Mouse (Mus musculus) embryonic facial prominence, embryonic 14.5 days (tissue): ENCODE measurements around the gene Dusp9. TPM values are rescaled to one million over a fixed set of nuclear protein-coding genes. Genes with fewer than 3 reads are reported as not detected.

Source experiments
- ATAC-seq: fragments of 200-750 bp; cut with Nextera tagmentation; 2 replicates; pipeline ENCODE4 v1.8.0; 2017; ENCODE audit warnings: low read depth, moderate number of reproducible peaks, moderate TSS enrichment
- DNase-seq: peaks from one replicate; pipeline ENCODE4 v3.0.0-alpha.2; 2015; ENCODE audit warnings: low spot score
- H3K27ac ChIP-seq: fragments of 300-500 bp; sonication (generic); replicated peaks from 2 replicates; pipeline ENCODE4 v1.5.1; 2014; ENCODE audit warnings: low read depth, mild to moderate bottlenecking, low read length, moderate library complexity
- H3K27me3 ChIP-seq: fragments of 300-500 bp; sonication (generic); replicated peaks from 2 replicates; pipeline ENCODE4 v1.6.1; 2014; ENCODE audit warnings: low read length; ENCODE audit not compliant: control insufficient read depth, insufficient read depth
- H3K36me3 ChIP-seq: fragments of 300-500 bp; sonication (generic); 2 replicates; pipeline ENCODE4 v1.6.1; 2014; ENCODE audit warnings: low read length, mixed read lengths; ENCODE audit not compliant: control insufficient read depth, insufficient read depth
- H3K4me1 ChIP-seq: fragments of 300-500 bp; sonication (generic); 2 replicates; pipeline ENCODE4 v1.6.1; 2014; ENCODE audit warnings: antibody characterized with exemption, low read length; ENCODE audit not compliant: control insufficient read depth, insufficient read depth
- H3K4me2 ChIP-seq: fragments of 300-500 bp; sonication (generic); 2 replicates; pipeline ENCODE4 v1.6.1; 2014; ENCODE audit warnings: low read depth, mild to moderate bottlenecking, low read length, moderate library complexity, mixed read lengths
- H3K4me3 ChIP-seq: fragments of 300-500 bp; sonication (generic); 2 replicates; pipeline ENCODE4 v1.5.1; 2014; ENCODE audit warnings: low read depth, mild to moderate bottlenecking, low read length
- H3K9ac ChIP-seq: fragments of 300-500 bp; sonication (generic); 2 replicates; pipeline ENCODE4 v1.6.1; 2014; ENCODE audit warnings: low read depth, mild to moderate bottlenecking, low read length, moderate library complexity, mixed read lengths
- H3K9me3 ChIP-seq: fragments of 300-500 bp; sonication (generic); 2 replicates; pipeline ENCODE4 v1.6.1; 2016; ENCODE audit warnings: low read length; ENCODE audit not compliant: control insufficient read depth
- WGBS: fragments of 180-500 bp; shearing (Covaris S2); extraction: QIAGEN DNeasy Blood & Tissue Kit; methylation state at CpG from one replicate; pipeline ENCODE4 v1.1.7; 2014; 5-methylcytosine and 5-hydroxymethylcytosine counted together
- polyA plus RNA-seq: library from polyadenylated mRNA; unstranded; fragments of >200 nt; fragmentation: Nextera tagmentation; extraction: Ambion mirVana; gene quantifications from 2 replicates; pipeline ENCODE4 v1.2.1, GENCODE M21; 2014

Dusp9 gene
- polyA plus RNA-seq, 1 experiment from 2014 or later: 1.6 TPM

DNA sequence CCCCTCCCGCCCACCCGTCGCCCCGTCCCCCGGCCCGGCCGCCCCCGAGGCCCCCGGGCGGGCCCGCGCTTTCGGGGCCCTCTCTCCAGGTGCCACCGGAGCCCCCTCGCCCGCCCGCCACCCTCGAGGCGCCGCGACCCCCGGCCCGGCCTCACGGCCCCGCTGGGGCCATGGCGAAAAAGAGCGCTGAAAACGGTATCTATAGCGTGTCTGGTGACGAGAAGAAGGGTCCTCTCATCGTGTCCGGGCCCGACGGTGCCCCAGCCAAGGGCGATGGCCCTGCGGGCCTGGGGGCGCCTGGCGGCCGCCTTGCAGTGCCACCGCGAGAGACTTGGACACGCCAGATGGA is 34.4 kb downstream of the Dusp9 start:
- no peak overlapping the region for H3K27ac ChIP-seq
- H3K9ac ChIP-seq: peak overlapping the region; percentile 79
- no peaks in the 10 kb centered on the region for H3K27me3 ChIP-seq
- no peak for DNase-seq
- H3K4me2 ChIP-seq: peak overlapping the region; percentile 63
- no peaks in the 10 kb centered on the region for H3K9me3 ChIP-seq
- no peak for ATAC-seq
- peak overlapping the region; percentile 60 for H3K4me3 ChIP-seq
- H3K4me1 ChIP-seq: no peaks in the 10 kb centered on the region
- peaks cover 15% of the 10 kb centered on the region; the same call in 1 of the 2 replicates for H3K36me3 ChIP-seq
- WGBS: 19% methylated on average over 14 of the region's 42 CpGs

- WGBS: 44% methylated on average over 13 of the region's 20 CpGs
- Histone ChIP-seq H3K4me3 (peak overlapping the region; percentile 60), H3K27ac (no peak overlapping the region), H3K9ac (peak overlapping the region; percentile 79), H3K4me1 (no peaks in the 10 kb centered on the region), H3K27me3 (no peaks in the 10 kb centered on the region), H3K36me3 (peaks cover 21% of the 10 kb centered on the region; the same call in 1 of the 2 replicates), H3K9me3 (no peaks in the 10 kb centered on the region), H3K4me2 (peak overlapping the region; percentile 63)
- DNase-seq (no peak), ATAC-seq (peak; percentile 24)
Observed at GRCm38 (mm10) chrX:73673968-73674661, 34.9 kb downstream of the Dusp9 start.

- peak overlapping the region; percentile 63 for H3K4me2 ChIP-seq
- ATAC-seq: no peak
- WGBS: 74% methylated on average over 2 of the region's 2 CpGs
- no peak overlapping the region for H3K27ac ChIP-seq
- DNase-seq: no peak
- no peaks in the 10 kb centered on the region for H3K27me3 ChIP-seq
- no peaks in the 10 kb centered on the region for H3K4me1 ChIP-seq
- H3K36me3 ChIP-seq: peaks cover 31% of the 10 kb centered on the region
- 0 out of 2 replicates have a peak overlapping the region, but pooled peaks have one; percentile 79 for H3K9ac ChIP-seq
- no peaks in the 10 kb centered on the region for H3K9me3 ChIP-seq
- H3K4me3 ChIP-seq: peak overlapping the region; percentile 60
Observed at GRCm38 (mm10) chrX:73675231-73675630, 36.0 kb downstream of the Dusp9 start.

DNA sequence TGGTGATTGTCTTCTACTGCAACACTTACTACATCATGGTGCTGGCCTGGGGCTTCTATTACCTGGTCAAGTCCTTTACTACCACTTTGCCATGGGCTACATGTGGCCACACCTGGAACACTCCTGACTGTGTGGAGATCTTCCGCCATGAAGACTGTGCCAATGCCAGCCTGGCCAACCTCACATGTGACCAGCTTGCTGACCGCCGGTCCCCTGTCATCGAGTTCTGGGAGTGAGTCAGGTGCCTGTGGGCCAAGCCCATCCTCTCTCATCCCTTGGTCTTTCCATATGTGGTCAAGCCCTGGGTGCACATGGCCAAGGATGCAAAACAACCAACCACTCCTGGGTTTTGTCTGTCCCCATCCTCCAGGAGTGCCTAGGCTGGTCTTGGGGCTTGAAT is 37.4 kb downstream of the Dusp9 start:
- Histone ChIP-seq H3K9me3 (no peaks in the 10 kb centered on the region), H3K9ac (no peak overlapping the region), H3K27me3 (no peaks in the 10 kb centered on the region), H3K36me3 (peaks cover 37% of the 10 kb centered on the region), H3K4me1 (no peaks in the 10 kb centered on the region), H3K27ac (no peak overlapping the region), H3K4me2 (no peak overlapping the region), H3K4me3 (no peak overlapping the region)
- ATAC-seq: no peak
- DNase-seq: no peak
- 97% methylated on average over 4 of the region's 4 CpGs for WGBS

DNA sequence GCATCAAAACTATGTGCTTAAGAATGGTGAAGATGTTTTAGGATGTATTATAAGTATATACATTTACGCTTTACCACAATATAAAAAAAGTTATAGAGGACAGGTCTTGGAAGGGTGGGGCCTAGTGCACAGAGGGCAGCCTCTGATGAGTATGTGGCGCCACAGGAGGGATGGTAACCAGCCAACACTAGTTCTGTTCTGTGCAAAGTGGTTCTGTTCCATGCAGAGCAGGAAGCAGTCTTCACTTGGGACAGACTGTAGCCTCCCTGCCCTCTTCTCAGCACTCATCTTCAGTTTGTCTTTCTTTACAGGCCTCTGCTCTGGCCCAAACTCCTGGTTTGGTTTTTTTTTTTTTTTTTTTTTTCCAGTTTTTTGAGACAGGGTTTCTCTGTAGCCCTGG is 44.9 kb downstream of the Dusp9 start:
- H3K27ac ChIP-seq: no peak overlapping the region
- ATAC-seq (no peak), DNase-seq (no peak)
- WGBS: 98% methylated on average over 2 of the region's 2 CpGs
- no peaks in the 10 kb centered on the region for H3K4me1 ChIP-seq
- H3K9ac ChIP-seq: no peak overlapping the region
- H3K27me3 ChIP-seq: no peaks in the 10 kb centered on the region
- H3K9me3 ChIP-seq: no peaks in the 10 kb centered on the region
- no peak overlapping the region for H3K4me2 ChIP-seq
- no peak overlapping the region for H3K4me3 ChIP-seq
- H3K36me3 ChIP-seq: peaks cover 56% of the 10 kb centered on the region

DNA sequence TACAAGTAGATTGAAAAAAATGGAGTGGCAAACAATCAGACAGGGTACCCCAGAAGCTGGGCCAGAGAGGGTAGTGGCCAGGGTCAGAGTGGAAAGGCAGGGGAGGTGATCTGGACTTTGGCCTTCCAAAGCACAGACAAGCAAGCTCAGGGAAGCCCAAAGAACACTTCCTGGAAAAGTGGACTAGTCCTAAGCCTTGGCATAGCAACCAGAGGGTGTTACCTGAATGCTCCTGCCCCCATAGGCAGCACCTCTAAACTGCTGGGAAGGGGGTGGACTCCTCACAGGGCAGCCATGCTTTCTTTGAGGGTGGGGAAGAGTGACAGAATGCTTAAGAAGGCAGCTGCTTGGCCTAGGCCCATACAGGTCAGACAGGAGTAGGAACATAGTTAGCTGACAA is 45.8 kb downstream of the Dusp9 start:
- no peak for ATAC-seq
- Histone ChIP-seq H3K36me3 (peaks cover 55% of the 10 kb centered on the region), H3K27me3 (no peaks in the 10 kb centered on the region), H3K4me2 (no peak overlapping the region), H3K9ac (no peak overlapping the region), H3K4me1 (no peaks in the 10 kb centered on the region), H3K4me3 (no peak overlapping the region), H3K27ac (no peak overlapping the region), H3K9me3 (no peaks in the 10 kb centered on the region)
- DNase-seq: no peak

- Histone ChIP-seq H3K4me2 (no peak overlapping the region), H3K9ac (no peak overlapping the region), H3K4me3 (no peak overlapping the region), H3K36me3 (peaks cover 49% of the 10 kb centered on the region; the same call in 1 of the 2 replicates), H3K27ac (no peak overlapping the region), H3K27me3 (no peaks in the 10 kb centered on the region), H3K4me1 (no peaks in the 10 kb centered on the region), H3K9me3 (no peaks in the 10 kb centered on the region)
- ATAC-seq: no peak
- DNase-seq: no peak
- WGBS: 78% methylated on average over 3 of the region's 3 CpGs
Observed at GRCm38 (mm10) chrX:73685629-73686028, 46.4 kb downstream of the Dusp9 start.

DNA sequence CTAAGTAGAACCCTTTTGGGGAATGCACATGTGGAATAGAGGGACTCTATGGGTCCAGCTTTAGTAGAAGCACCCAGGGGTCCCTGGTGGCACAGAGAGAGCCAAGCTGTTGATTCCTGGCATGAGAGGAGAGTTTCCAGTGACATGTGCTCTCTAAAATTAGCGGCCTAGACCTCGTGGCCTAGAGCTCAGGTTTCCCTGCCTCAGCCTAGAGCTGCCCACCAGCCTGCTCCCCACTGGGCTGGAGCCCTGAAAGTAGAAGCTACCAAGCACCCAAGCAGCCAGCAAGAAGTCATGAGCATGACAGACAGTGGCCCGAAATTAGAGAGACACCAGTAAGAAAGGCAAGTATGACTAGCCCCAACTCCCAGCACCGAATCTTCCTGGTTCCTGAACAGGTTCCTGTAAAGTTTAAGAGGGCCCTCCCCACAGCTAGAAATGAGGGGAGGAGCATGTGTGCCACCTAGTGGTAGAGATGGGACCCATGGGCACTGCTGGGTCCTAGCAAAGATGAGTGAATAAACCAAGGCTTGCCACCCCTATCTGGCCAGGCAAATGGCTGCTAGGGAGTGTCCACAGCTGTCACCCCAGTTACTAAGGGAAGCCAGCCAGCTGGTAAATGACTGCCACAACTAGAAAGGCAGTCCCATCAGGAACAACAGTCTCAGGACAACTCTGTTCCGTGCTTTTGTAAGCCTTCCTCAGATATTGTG is 51.9 kb downstream of the Dusp9 start:
- peak; percentile 24 for DNase-seq
- peak; percentile 67; the same call in 1 of the 2 replicates for ATAC-seq
- 76% methylated on average over 5 of the region's 5 CpGs for WGBS

More for the DNA sequence above, 51.9 kb downstream of the Dusp9 start:
- no peaks in the 10 kb centered on the region for H3K9me3 ChIP-seq
- H3K4me3 ChIP-seq: no peak overlapping the region
- no peak overlapping the region for H3K9ac ChIP-seq
- H3K27me3 ChIP-seq: no peaks in the 10 kb centered on the region
- H3K36me3 ChIP-seq: peaks cover 27% of the 10 kb centered on the region; the same call in 1 of the 2 replicates
- no peaks in the 10 kb centered on the region for H3K4me1 ChIP-seq
- H3K4me2 ChIP-seq: no peak overlapping the region
- no peak overlapping the region for H3K27ac ChIP-seq
